Mouse (Mus musculus) gastrocnemius, adult 8-10 months (tissue): Measurements from ENCODE around the gene Lpp. TPM values are rescaled to one million over a fixed set of nuclear protein-coding genes. Genes with fewer than 3 reads are reported as not detected.

Experiments used
- DNase-seq, 2 experiments: peaks; one replicate each; pipeline ENCODE4 v3.0.0; 2022; ENCODE audit warnings: low spot score in 2 of 2
- total RNA-seq, 4 experiments: library from RNA; stranded (reverse); gene quantifications; 2 replicates each; pipeline ENCODE4 v1.2.4; 2022

Gene Lpp
- total RNA-seq = 10 to 100 TPM; 15.7 to 19.6 (median 16.5) TPM

- DNase-seq = peak; percentile 47 to 55
These were observed at the start of gene Lpp for GRCm38 (mm10) chr16:24392651-24393555. Lpp (plus strand) TSS chr16:24393507.

GRCm38 (mm10) chr16:24347582-24348411 lies 45.5 kb upstream of the Lpp start:
- peak; percentile 25 to 55 for DNase-seq

- DNase-seq = peak; percentile 23 to 47
These were observed 43.0 kb upstream of the Lpp start for GRCm38 (mm10) chr16:24350306-24350705.

- peak; percentile 30 to 50 for DNase-seq
These were observed 42.6 kb upstream of the Lpp start for GRCm38 (mm10) chr16:24350751-24351150.

- DNase-seq = no peak
These were observed 41.5 kb upstream of the Lpp start for GRCm38 (mm10) chr16:24351811-24352210.

GRCm38 (mm10) chr16:24353816-24354215 lies 39.5 kb upstream of the Lpp start:
- DNase-seq = peak in 1 of 2 experiments; percentile 13

- no peak for DNase-seq
These were observed 31.6 kb upstream of the Lpp start for GRCm38 (mm10) chr16:24361667-24362066.

- DNase-seq = no peak
These were observed 29.1 kb upstream of the Lpp start for GRCm38 (mm10) chr16:24364030-24364687.

- DNase-seq = no peak
These were observed 27.4 kb upstream of the Lpp start for GRCm38 (mm10) chr16:24365900-24366299.

- no peak for DNase-seq
These were observed 26.2 kb upstream of the Lpp start for GRCm38 (mm10) chr16:24367071-24367470.

- no peak for DNase-seq
These were observed 25.8 kb upstream of the Lpp start for GRCm38 (mm10) chr16:24367506-24367905.

GRCm38 (mm10) chr16:24376478-24376877 lies 16.8 kb upstream of the Lpp start:
- DNase-seq = no peak

- DNase-seq = no peak
These were observed 2.7 kb upstream of the Lpp start for GRCm38 (mm10) chr16:24390596-24390995.

- no peak for DNase-seq
These were observed 2.2 kb upstream of the Lpp start for GRCm38 (mm10) chr16:24391111-24391510.

- no peak for DNase-seq
These were observed 1.4 kb upstream of the Lpp start for GRCm38 (mm10) chr16:24391901-24392300.

- DNase-seq = peak in 1 of 2 experiments; percentile 48
These were observed 376 bp downstream of the Lpp start for GRCm38 (mm10) chr16:24393556-24394210.

GRCm38 (mm10) chr16:24394211-24394991 lies 1.1 kb downstream of the Lpp start:
- peak; percentile 16 to 18 for DNase-seq

- DNase-seq = no peak
These were observed 1.8 kb downstream of the Lpp start for GRCm38 (mm10) chr16:24395100-24395499.

- no peak for DNase-seq
These were observed 3.2 kb downstream of the Lpp start for GRCm38 (mm10) chr16:24396504-24396903.

- no peak for DNase-seq
These were observed 5.2 kb downstream of the Lpp start for GRCm38 (mm10) chr16:24398476-24398875.
